Mouse (Mus musculus) G1E (cell line): ENCODE measurements at regions not wholly inside any gene's neighbourhood (a gene's known extent, or its start where the extent isn't known, plus 50 kb on each side); places are given as distances from the start of the nearest gene placed in this dataset.

Experiments used
- ATAC-seq: 2 replicates; pipeline ENCODE4 v1.8.0; 2016; ENCODE audit warnings: mild to moderate bottlenecking; ENCODE audit not compliant: insufficient number of reproducible peaks, poor library complexity, low FRiP score, severe bottlenecking; ENCODE audit errors: extremely low read depth
- DNase-seq: peaks from one replicate; pipeline ENCODE4 v3.0.0; 2012; ENCODE audit warnings: low spot score
- H3K27me3 ChIP-seq: 2 replicates; pipeline ENCODE4 v1.6.1; 2012; ENCODE audit warnings: mild to moderate bottlenecking, low read length, inconsistent platforms; ENCODE audit not compliant: insufficient read depth
- H3K36me3 ChIP-seq: replicated peaks from 2 replicates; pipeline ENCODE3; 2012; ENCODE audit warnings: mild to moderate bottlenecking, inconsistent platforms
- H3K4me1 ChIP-seq: 2 replicates; pipeline ENCODE4 v1.6.1; 2012; ENCODE audit warnings: low read depth, low read length, inconsistent platforms, mixed read lengths; ENCODE audit not compliant: insufficient read depth
- H3K4me3 ChIP-seq: 2 replicates; pipeline ENCODE4 v1.5.1; 2012; ENCODE audit warnings: low read depth, mild to moderate bottlenecking, inconsistent platforms, low read length, moderate library complexity, mixed read lengths
- H3K9me3 ChIP-seq: replicated peaks from 2 replicates; pipeline ENCODE4 v1.6.1; 2012; ENCODE audit warnings: inconsistent platforms
- CTCF ChIP-seq: IDR thresholded peaks from 2 replicates; pipeline ENCODE4 v1.5.1; 2012; ENCODE audit warnings: low read depth, low read length, inconsistent platforms, mixed read lengths
- GATA1 ChIP-seq: IDR thresholded peaks from 2 replicates; pipeline ENCODE4 v1.6.1; 2012; ENCODE audit warnings: borderline replicate concordance, low read length, inconsistent platforms, mixed read lengths
- GATA2 ChIP-seq: IDR thresholded peaks from 2 replicates; pipeline ENCODE4 v1.6.1; 2012; ENCODE audit warnings: low read depth, low read length, inconsistent platforms, borderline replicate concordance
- POLR2AphosphoS5 ChIP-seq: IDR thresholded peaks from 2 replicates; pipeline ENCODE4 v1.6.1; 2012; ENCODE audit warnings: low read depth, low read length, inconsistent platforms; ENCODE audit not compliant: insufficient replicate concordance
- TAL1 ChIP-seq: conservative IDR thresholded peaks from 2 replicates; pipeline ENCODE4 v1.6.1; 2012; ENCODE audit warnings: low read depth, low read length, inconsistent platforms, mixed read lengths

- H3K4me3 ChIP-seq: no peak overlapping the region
- TF ChIP-seq TAL1 (no peak), CTCF (no peak), GATA1 (no peak), POLR2AphosphoS5 (no peak), GATA2 (no peak)
- DNase-seq (no peak), ATAC-seq (no peak)
- no peaks in the 10 kb centered on the region for H3K36me3 ChIP-seq
- H3K4me1 ChIP-seq: no peaks in the 10 kb centered on the region
- peaks cover 17% of the 10 kb centered on the region; the same call in 1 of the 2 replicates for H3K9me3 ChIP-seq
- no peaks in the 10 kb centered on the region for H3K27me3 ChIP-seq
Observed at GRCm38 (mm10) chr15:96184666-96185065, 102.7 kb upstream of the Arid2 start.

- no peak for DNase-seq
- H3K4me1 ChIP-seq: no peaks in the 10 kb centered on the region
- H3K9me3 ChIP-seq: peaks cover 17% of the 10 kb centered on the region; the same call in 1 of the 2 replicates
- no peaks in the 10 kb centered on the region for H3K36me3 ChIP-seq
- no peaks in the 10 kb centered on the region for H3K27me3 ChIP-seq
- TF ChIP-seq GATA1 (no peak), TAL1 (no peak), POLR2AphosphoS5 (no peak), GATA2 (no peak), CTCF (no peak)
- H3K4me3 ChIP-seq: no peak overlapping the region
- ATAC-seq: no peak
Observed at GRCm38 (mm10) chr15:96185429-96185828, 101.9 kb upstream of the Arid2 start.

- TF ChIP-seq CTCF: no peak
- TF ChIP-seq GATA2: no peak
- no peak for TF ChIP-seq GATA1
- TF ChIP-seq TAL1: no peak
- TF ChIP-seq POLR2AphosphoS5: no peak
- Histone ChIP-seq H3K4me1 (no peaks in the 10 kb centered on the region), H3K4me3 (no peak overlapping the region), H3K36me3 (no peaks in the 10 kb centered on the region), H3K9me3 (peaks cover 16% of the 10 kb centered on the region; the same call in 1 of the 2 replicates), H3K27me3 (no peaks in the 10 kb centered on the region)
- ATAC-seq (no peak), DNase-seq (no peak)
Observed at GRCm38 (mm10) chr15:96185901-96186300, 101.4 kb upstream of the Arid2 start.

GRCm38 (mm10) chr15:96189551-96189950 is 97.8 kb upstream of the Arid2 start:
- Histone ChIP-seq H3K9me3 (0 out of 2 replicates have a peak, but pooled peaks cover 14% of the 10 kb centered on the region), H3K36me3 (no peaks in the 10 kb centered on the region), H3K4me3 (no peak overlapping the region), H3K4me1 (no peaks in the 10 kb centered on the region), H3K27me3 (no peaks in the 10 kb centered on the region)
- ATAC-seq (no peak), DNase-seq (no peak)
- TF ChIP-seq GATA1 (no peak), GATA2 (no peak), CTCF (no peak)

GRCm38 (mm10) chr15:96197413-96197812 is 89.9 kb upstream of the Arid2 start:
- no peak for TF ChIP-seq GATA2
- no peaks in the 10 kb centered on the region for H3K4me1 ChIP-seq
- ATAC-seq (no peak), DNase-seq (no peak)
- H3K9me3 ChIP-seq: peaks cover 6% of the 10 kb centered on the region
- H3K27me3 ChIP-seq: no peaks in the 10 kb centered on the region
- no peak overlapping the region for H3K4me3 ChIP-seq
- no peaks in the 10 kb centered on the region for H3K36me3 ChIP-seq

- no peaks in the 10 kb centered on the region for H3K4me1 ChIP-seq
- H3K27me3 ChIP-seq: no peaks in the 10 kb centered on the region
- DNase-seq (no peak), ATAC-seq (no peak)
- peaks cover 6% of the 10 kb centered on the region for H3K9me3 ChIP-seq
- TF ChIP-seq GATA2 (no peak), CTCF (no peak), GATA1 (no peak), TAL1 (no peak), POLR2AphosphoS5 (no peak)
- no peaks in the 10 kb centered on the region for H3K36me3 ChIP-seq
- H3K4me3 ChIP-seq: no peak overlapping the region
Observed at GRCm38 (mm10) chr15:96197932-96198331, 89.4 kb upstream of the Arid2 start.

- ATAC-seq (no peak), DNase-seq (no peak)
- H3K36me3 ChIP-seq: no peaks in the 10 kb centered on the region
- peaks cover 4% of the 10 kb centered on the region for H3K9me3 ChIP-seq
- no peak overlapping the region for H3K4me3 ChIP-seq
- H3K27me3 ChIP-seq: no peaks in the 10 kb centered on the region
- TF ChIP-seq GATA1: no peak
- TF ChIP-seq GATA2: no peak
- TF ChIP-seq CTCF: no peak
- no peaks in the 10 kb centered on the region for H3K4me1 ChIP-seq
Observed at GRCm38 (mm10) chr15:96201273-96201672, 86.0 kb upstream of the Arid2 start.
